Mouse (Mus musculus): Measurements from ENCODE around the gene Zfp354b.

Zfp354b gene

GRCm38 (mm10) chr11:50886231-50886932 lies 45.1 kb downstream of the Zfp354b start:
- DNase-seq (ENCODE audit: low read depth, low spot score), result no peak

DNA sequence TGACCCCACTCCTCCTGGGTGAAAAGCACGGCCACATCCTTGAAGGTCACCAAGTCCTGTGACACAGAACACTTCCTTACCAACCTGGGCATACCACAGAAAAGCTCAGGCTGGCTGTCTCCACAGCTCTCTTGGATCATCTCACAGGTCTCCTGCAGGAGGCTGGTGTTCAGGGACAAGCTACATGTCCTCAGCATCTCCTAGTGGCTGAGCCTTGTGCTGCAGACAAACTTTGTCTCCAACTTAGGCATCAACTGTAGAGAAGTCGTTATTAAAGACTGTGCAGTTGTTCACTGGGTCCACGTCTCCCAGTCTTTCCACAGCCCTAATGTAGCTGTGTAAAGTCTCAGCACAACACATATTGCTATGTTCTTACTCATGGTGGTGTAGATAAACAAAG lies 47.7 kb downstream of the Zfp354b start:
- DNase-seq (ENCODE audit: low read depth, low spot score), result no peak

DNA sequence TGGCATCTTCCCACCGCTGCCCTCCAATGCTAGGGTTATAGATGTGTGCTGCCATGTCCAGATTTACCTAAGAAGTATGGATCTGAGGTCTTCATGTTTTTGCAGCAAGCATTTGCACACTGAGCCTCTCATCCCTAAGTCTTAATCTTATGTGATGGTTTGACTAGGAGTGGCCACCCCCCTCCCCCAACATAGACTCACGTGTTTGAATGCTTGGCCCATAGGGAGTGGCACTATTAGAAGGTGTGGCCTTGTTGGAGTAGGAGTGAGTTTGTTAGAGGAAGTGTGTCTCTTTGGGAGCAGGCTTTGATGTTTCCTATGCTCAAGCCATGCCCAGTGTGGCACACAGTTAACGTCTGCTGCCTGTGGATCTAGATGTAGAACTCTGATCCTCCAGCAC lies 52.8 kb downstream of the Zfp354b start:
- no peak for DNase-seq (ENCODE audit: low read depth, low spot score)
